Mouse (Mus musculus) embryonic stem cell, embryonic (primary cell): Measurements from ENCODE around the gene Serpine1.

Experiments used
- CTCF ChIA-PET, 4 experiments: fragments of 300-600 bp in 2 of 4; fragments of 350-600 bp in 2 of 4; sonication (Branson Sonifier 250); formaldehyde crosslinking; loops; one replicate each; lab custom pipeline; 2022; ENCODE audit warnings: inconsistent platforms in 2 of 4; lab: Charles Lee
- POLR2A ChIA-PET, 4 experiments: fragments of 300-600 bp in 2 of 4; fragments of 350-600 bp in 2 of 4; sonication (Branson Sonifier 250); formaldehyde crosslinking; loops; one replicate each; lab custom pipeline; 2022; ENCODE audit warnings: antibody characterized with exemption in 4 of 4, inconsistent platforms in 1 of 4; lab: Charles Lee

Gene Serpine1

DNA sequence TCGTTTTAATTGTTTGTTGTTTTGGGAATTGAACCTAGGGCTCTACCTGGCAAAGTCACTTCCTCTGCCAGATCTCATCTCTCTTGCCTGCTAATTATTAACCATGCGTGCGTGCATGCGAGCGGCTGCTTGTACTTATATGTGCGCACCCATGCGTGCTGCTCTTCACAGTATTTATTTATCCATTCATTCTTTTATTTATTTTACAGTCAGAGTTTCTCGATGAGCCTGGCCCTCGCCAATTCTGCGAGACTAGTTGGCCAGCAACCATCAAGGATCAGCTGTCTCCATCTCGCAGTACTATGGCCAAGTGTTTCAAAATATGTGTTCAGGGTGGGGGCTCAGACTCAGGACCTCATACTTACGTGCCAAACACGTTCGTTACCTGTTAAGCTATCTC, 6.0 kb upstream of the Serpine1 start:
- ChIA-PET CTCF (interaction anchor here in 1 of 4 experiments (0.6 kb wide), 2 partner anchors 39 to 91 kb away, joined by 3 to 9 read pairs; partner anchors contain the start of gene Plod3), POLR2A (interaction anchor here in 2 of 4 experiments (0.6 to 1.0 kb wide), 4 partner anchors 10 to 126 kb away, joined by 3 to 5 read pairs (median 3); partner anchors contain the start of gene Ap1s1 (in 1 of the 2))

DNA sequence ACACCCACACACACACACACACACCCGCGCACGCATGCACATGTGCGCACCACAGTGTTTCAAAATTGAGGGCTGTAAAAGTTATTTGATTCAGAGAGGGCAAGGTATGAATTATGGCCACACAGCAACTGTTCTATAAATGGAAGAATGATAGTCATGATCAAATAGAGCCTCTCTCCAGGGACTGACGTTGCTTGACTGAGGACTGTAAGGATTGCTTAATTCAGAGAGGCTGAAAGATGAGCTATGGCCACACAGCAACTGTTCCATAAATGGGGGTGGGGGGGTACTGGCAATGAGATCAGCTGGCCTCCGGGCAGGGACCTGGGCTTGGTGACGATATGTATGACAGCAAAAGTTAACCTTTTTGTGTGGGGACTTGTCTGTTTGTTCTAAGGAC, 5.1 kb upstream of the Serpine1 start:
- POLR2A ChIA-PET = interaction anchor here in 2 of 4 experiments (0.7 kb wide), 2 partner anchors 125 to 194 kb away, joined by 3 read pairs; partner anchors contain the start of gene Col26a1 (in 1 of the 2)

DNA sequence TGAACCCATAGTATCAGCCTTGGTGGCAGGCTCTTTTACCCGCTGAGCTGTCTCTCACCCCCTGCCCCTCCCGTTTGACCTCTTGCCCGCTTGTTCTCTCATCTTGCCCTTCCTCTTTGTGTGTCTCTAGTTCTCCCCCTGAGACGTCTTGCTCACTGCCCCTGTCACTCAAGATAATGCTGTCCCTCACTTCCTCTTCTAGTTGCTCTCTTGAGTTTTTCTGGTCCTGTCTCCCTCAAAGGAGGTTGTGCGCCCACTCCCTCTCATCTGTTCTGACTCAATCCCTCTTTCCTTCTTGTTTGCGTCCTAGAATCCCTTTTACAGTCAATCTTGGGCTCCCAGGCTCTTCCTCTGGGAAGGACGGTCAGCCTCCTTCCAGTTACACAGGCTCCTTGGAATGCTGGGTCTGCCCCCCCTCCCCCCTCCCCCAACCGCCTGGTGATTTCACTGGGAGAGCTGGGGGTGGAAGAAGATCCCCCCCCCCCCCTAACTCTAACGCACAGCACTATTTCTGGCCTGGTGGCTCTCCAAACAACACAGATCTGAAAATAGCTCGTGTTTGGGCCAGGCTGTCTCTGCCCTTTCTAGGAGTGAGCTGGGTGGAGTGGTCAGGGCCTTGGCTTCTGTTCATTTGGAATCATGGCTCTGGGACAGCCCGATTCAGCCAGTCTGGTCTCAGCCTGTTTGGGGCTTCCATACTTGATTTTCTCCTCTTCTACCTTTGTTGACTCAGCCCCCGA, 4.3 kb upstream of the Serpine1 start:
- ChIA-PET CTCF (interaction anchor here in 2 of 4 experiments (0.5 to 0.7 kb wide), 4 partner anchors 11 to 108 kb away, joined by 3 to 4 read pairs (median 4); no protein-coding TSS in a partner anchor), POLR2A (interaction anchor here in 3 of 4 experiments (0.6 to 1.1 kb wide), 4 partner anchors 11 to 510 kb away, joined by 3 read pairs; partner anchors contain the start of gene Col26a1 (in 1 of the 3))

More for the DNA sequence above, 5.1 kb upstream of the Serpine1 start:
- CTCF ChIA-PET = interaction anchor here in 3 of 4 experiments (0.5 to 0.6 kb wide), 4 partner anchors 16 to 109 kb away, joined by 3 to 9 read pairs (median 4); no protein-coding TSS in a partner anchor

DNA sequence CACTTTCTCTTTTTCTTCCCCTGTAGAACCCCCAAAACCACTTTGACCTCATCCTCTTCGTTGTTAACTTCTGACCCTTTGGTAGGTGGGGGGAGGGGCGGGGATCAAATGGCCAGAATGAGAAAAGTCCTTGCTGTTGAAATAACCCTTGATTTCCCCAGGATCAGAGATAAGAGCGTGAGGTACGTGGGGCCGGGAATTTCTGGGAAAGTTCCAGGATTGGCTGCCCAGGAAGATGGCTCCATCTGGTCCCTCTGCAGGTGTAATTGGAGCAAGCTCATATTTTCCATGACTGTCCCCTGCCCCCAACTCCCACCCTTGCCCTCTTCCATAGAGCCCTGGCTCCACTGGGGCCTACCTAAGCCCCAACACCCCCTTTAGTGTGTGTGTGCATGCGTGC, 3.7 kb upstream of the Serpine1 start:
- CTCF ChIA-PET = no interaction called here
- POLR2A ChIA-PET = interaction anchor here in 1 of 4 experiments (0.6 to 1.1 kb wide), 3 partner anchors 11 to 28 kb away, joined by 3 to 7 read pairs (median 3); no protein-coding TSS in a partner anchor

DNA sequence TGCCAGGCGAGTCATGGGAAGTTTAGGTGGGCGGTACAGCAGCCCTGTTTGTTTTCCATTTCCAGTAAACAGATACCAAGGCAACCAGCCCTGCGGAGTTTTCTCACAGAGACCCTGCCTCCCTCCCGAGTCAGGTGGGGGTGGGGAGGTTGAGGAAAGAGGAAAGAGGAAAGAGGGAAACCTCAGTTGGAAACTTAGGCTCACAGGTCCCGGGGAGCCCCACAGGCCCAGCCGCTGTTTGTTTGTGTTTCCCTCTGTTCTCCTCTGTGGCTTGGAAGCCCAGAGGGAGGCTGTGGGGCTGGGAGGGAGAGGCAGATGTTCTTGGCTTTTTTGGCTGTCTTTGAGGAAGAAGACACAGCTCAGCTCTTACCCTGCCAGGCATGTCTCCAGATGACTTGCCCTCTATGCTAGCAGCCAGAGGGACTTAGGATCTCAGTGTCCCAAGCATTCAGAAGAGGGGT, 2.2 kb upstream of the Serpine1 start:
- ChIA-PET POLR2A (interaction anchor here in 3 of 4 experiments (1.1 to 2.0 kb wide), 7 partner anchors 8 to 122 kb away, joined by 3 to 6 read pairs (median 3); partner anchors contain the start of genes Ap1s1 (in 1 of the 3) and Fis1 (in 1 of the 3)), CTCF (interaction anchor here in 2 of 4 experiments (0.6 to 1.2 kb wide), 3 partner anchors 49 to 272 kb away, joined by 3 to 4 read pairs (median 3); no protein-coding TSS in a partner anchor)

DNA sequence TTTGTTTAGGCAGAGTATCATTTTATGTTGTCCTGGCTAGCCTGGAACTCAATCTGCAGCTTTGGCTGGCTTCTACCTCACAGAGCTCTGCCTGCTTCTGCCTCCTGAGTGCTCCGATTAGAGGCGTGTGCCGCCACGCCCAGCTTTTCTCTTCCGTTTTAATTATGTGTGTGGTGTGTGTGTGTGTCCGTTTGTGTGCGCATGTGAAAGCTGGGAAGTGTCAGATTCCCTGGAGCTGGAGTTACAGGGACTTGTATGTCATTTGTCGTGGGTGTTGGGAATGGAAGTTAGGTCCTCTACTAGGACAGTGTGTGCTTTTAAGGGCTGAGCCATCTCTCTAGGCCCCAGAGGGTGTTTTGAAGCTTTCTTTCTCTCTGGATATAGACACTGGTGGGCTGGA, 1.1 kb upstream of the Serpine1 start:
- ChIA-PET POLR2A (interaction anchor here (0.6 to 2.8 kb wide), 21 partner anchors 8 to 592 kb away, joined by 3 to 12 read pairs (median 4); partner anchors contain the start of genes Ap1s1 (in 2 of the 4) and Fis1 (in 1 of the 4)), CTCF (interaction anchor here in 3 of 4 experiments (0.6 to 1.9 kb wide), 7 partner anchors 11 to 144 kb away, joined by 3 to 4 read pairs (median 3); no protein-coding TSS in a partner anchor)

DNA sequence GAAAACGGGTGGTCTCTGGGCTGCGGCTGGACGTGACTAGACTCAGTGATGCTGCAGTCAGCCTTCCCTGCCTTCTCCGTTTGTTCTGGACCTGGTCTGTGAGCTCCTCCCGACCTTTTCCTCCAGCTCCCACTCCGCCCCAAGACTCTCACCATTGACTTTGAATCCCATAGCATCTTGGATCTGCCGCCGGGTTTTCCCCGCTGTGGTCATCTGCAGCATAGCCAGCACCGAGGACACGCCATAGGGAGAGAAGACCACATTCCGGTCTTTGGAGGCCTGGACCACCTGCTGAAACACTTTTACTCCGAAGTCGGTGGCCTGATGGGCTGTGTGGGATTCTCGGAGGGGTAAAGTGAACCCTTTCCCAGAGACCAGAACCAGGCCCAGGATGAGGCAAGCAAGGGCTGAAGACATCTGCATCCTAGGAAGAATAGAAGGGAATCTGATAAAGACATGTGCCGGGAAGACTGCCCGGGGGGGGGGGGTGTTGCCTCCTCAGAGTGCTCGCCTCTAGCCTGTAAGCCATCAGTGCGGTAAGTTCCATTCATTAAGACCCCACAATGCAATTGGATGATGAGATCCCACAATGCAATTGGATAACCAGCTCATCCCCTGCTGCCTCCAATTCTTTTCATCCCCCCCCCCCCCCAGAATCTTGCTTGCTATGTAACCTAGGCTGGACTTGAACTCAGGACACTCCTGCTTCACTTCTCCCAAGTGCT, 1.0 kb downstream of the Serpine1 start:
- ChIA-PET POLR2A (interaction anchor here in 3 of 4 experiments (0.6 to 2.8 kb wide), 13 partner anchors 9 to 875 kb away, joined by 3 to 12 read pairs (median 5); no protein-coding TSS in a partner anchor), CTCF (interaction anchor here (0.6 to 1.9 kb wide), 5 partner anchors 8 to 348 kb away, joined by 3 to 6 read pairs (median 3); no protein-coding TSS in a partner anchor)

DNA sequence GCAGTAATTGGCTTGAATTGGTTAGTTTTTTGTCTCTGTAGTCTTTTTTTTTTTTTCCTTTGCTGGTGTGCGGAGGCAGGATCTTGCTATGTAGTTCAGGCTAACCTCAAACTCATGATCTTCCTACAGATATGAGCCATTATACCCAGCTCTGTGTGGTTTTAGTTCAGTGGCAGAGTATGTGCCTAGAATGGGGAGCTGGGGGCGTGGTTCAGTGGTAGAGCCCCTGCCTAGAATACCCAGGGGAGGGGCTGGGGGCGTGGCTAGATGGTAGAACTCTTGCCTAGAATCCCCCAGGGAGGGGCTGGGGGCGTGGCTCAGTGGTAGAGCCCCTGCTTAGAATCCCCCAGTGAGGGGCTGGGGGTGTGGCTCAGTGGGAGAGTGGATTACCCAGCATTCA, 3.4 kb downstream of the Serpine1 start:
- POLR2A ChIA-PET = interaction anchor here in 3 of 4 experiments (0.6 to 1.8 kb wide), 8 partner anchors 21 to 433 kb away, joined by 3 to 5 read pairs (median 4); partner anchors contain the start of gene Ap1s1 (in 1 of the 3)
- CTCF ChIA-PET = interaction anchor here in 3 of 4 experiments (0.6 to 0.7 kb wide), 4 partner anchors 30 to 889 kb away, joined by 3 to 4 read pairs (median 3); no protein-coding TSS in a partner anchor

DNA sequence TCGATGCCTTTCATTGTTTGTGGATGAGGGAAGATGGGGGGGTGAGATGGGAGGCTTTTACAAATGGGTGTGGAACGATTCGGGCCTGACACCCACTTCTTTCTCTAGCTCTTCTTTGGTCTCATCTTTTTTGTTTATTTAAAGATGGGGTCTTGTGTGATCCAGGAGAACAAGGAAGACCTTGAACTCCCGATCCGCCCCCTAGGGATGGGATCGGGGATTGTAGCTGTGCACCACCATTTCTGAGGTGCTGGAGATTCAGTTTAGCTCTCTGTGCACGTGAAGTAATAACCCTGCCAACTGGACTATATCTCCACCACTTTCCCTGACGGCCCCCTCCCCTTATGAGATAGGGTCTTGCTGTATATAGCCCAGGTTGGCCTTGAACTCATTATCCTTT, 6.1 kb downstream of the Serpine1 start:
- POLR2A ChIA-PET = interaction anchor here in 3 of 4 experiments (0.6 to 1.8 kb wide), 11 partner anchors 8 to 112 kb away, joined by 3 to 5 read pairs (median 3); partner anchors contain the start of gene Ap1s1 (in 2 of the 3)
- CTCF ChIA-PET = interaction anchor here (0.6 to 2.0 kb wide), 9 partner anchors 14 to 102 kb away, joined by 3 to 7 read pairs (median 4); partner anchors contain the start of gene Ap1s1 (in 2 of the 4)

DNA sequence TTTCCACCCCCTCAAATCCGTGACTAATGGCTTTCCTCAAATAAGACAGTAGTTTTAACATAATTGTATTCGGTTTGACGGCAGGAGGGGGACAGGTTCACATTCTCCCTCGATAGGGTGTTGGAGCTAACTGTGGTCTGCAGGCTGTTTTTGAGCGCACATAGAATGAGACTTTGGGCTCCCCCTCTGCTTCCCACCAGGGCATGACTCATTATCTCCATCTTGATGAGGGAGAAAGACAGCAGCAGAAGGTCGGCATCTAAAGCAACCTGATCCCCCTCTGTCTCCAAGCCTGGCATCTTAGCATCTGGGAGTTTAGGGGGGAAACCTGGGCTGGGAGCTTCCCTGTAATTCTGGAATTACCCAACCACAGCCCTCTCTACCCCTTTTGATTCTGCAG, 6.6 kb downstream of the Serpine1 start:
- ChIA-PET POLR2A (interaction anchor here in 2 of 4 experiments (0.5 to 1.6 kb wide), 12 partner anchors 8 to 111 kb away, joined by 3 to 5 read pairs (median 3); partner anchors contain the start of gene Ap1s1 (in 2 of the 2)), CTCF (interaction anchor here (0.6 to 2.0 kb wide), 10 partner anchors 11 to 102 kb away, joined by 3 to 7 read pairs (median 4); partner anchors contain the start of gene Ap1s1 (in 2 of the 4))

DNA sequence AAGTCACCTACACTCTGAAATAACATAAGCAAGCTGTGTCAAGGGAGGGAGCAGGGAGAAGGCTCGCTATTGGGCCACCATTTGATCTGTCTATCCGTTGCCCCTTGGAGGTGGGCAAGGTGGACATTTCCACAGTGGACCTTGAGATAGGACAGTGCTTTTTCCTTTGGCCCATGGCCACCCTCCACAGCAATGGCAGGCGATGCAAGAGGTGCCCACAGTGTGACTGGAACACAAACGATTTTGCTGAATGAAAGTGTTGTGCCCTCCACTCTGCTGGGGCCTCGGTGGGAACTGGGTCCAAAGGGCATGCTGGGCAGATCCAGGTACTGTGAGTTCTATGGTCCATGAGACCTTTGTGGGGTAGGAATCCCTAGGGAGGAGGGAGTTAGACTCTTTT, 9.5 kb downstream of the Serpine1 start:
- ChIA-PET POLR2A (interaction anchor here in 2 of 4 experiments (1.2 to 1.5 kb wide), 2 partner anchors 8 to 9 kb away, joined by 5 read pairs; partner anchors contain the start of gene Serpine1 (in 1 of the 2)), CTCF (interaction anchor here in 2 of 4 experiments (0.6 to 1.6 kb wide), 4 partner anchors 9 to 224 kb away, joined by 3 to 6 read pairs (median 4); partner anchors contain the start of genes Ap1s1 (in 1 of the 2) and Serpine1 (in 1 of the 2))

DNA sequence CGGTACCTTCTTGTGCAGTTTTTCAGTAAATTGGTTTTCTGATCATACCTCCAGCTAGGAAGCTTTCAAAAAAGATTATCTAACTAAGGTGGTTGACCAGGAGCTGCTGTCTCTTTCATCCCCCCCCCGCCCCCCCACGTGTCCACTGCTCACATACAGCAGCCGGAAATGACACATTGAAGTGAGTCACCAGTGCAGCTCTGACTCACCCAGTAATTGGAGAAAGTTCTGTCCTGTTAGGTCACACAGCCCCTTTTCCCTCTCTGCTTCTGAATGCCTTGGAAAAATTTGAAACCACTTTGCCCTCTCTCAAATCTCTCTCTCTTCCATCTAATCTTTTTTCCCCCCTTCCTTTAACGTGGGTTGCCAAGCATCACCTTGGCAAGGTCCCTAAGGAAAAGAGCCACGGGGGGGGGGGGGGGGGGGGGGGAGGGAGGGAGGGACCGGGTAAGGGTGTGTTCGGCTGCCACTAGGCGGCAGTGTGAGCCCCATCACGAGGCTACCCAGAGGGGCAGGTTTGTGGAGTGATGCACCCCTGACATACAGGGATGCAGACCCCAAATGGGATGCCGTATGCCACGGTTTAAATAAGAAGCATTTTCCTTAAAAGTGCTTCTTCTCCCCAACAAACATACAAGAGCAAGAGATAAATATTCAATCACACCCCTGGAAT, 10.1 kb downstream of the Serpine1 start:
- POLR2A ChIA-PET = interaction anchor here in 2 of 4 experiments (0.7 to 1.5 kb wide), 4 partner anchors 9 to 41 kb away, joined by 4 to 5 read pairs (median 5); partner anchors contain the start of gene Serpine1 (in 1 of the 2)
- CTCF ChIA-PET = interaction anchor here in 3 of 4 experiments (0.6 to 1.6 kb wide), 6 partner anchors 11 to 721 kb away, joined by 3 to 4 read pairs (median 3); partner anchors contain the start of gene Ap1s1 (in 1 of the 3)

DNA sequence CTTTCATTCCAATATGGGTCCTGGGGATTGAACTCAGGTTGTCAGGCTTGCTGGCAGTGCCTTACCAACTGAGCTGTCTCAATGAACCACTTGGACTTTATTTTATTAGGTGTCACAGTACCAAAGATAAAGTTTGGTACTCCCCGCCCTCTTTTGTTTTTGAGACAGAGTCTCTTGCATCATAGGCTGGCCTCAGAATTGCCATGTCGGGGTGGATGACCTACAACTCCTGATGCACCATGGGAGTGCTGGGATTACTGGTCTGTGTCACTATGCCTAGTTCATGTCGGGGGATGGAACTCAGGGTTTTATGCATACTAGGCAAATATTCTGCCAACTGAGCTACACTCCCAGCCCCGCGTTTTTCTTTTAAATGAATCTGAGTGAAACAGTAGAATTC, 17.2 kb downstream of the Serpine1 start:
- CTCF ChIA-PET = interaction anchor here in 1 of 4 experiments (0.6 kb wide), 1 partner anchor 53 kb away, joined by 3 read pairs; no protein-coding TSS in a partner anchor
- POLR2A ChIA-PET = interaction anchor here in 1 of 4 experiments (0.8 to 2.0 kb wide), 2 partner anchors 12 to 50 kb away, joined by 3 to 4 read pairs; no protein-coding TSS in a partner anchor

DNA sequence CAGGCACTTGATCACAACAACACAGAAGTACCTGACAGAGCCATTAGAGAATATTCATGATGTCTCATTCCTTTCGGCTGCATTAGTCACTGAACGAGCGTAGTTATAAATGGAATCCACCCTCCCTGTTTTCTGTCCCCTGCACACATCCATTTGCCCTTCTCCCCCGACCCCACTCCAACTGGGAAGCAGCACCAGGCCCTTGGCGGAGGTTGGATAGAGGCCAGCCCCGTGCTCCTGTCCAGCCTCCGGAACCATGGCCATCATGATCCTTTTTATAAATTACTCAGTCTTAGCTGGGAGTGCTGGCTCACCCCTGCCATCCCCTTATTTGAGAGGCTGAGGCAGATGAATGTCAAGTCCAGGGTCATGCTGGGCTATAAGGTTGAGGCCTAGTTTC, 17.8 kb downstream of the Serpine1 start:
- CTCF ChIA-PET = no interaction called here

DNA sequence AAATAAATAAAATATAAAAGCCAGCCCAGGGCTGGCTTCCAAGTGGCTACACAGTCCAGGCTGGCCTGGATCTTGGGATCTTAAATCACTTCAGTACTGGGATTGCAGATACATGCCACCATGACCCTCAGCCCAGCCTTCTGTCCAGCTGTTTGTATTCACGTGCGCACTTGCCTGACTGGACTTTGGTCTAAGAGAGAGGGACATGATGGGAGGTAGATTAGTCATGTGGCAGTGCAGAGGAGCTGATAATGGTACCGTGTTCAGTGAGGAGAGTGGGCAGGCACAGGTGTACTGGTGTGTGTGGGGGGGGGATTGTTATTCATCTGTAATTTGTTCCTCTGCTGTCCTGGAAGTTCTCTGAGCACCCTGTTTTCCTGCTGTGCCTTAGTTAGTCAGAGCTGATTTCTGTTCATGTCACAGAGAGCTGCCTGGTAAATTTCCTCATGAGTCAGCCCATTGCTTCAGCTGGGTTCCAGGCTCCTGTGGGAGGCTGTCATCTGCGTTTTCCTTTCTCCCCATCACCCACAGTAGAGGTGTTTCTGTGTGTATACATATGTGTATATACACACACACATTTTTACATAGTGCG, 20.1 kb downstream of the Serpine1 start:
- CTCF ChIA-PET = interaction anchor here in 2 of 4 experiments (1.1 to 1.4 kb wide), 2 partner anchors 14 to 19 kb away, joined by 4 read pairs; no protein-coding TSS in a partner anchor
- POLR2A ChIA-PET = interaction anchor here in 2 of 4 experiments (0.6 to 1.8 kb wide), 3 partner anchors 20 to 1138 kb away, joined by 3 to 4 read pairs (median 3); partner anchors contain the start of gene Serpine1 (in 1 of the 2)

More for the DNA sequence above, 17.8 kb downstream of the Serpine1 start:
- POLR2A ChIA-PET = interaction anchor here in 1 of 4 experiments (2.0 kb wide), 1 partner anchor 13 kb away, joined by 4 read pairs; no protein-coding TSS in a partner anchor
